Mouse (Mus musculus): ENCODE measurements at regions not wholly inside any gene's neighbourhood (a gene's known extent, or its start where the extent isn't known, plus 50 kb on each side); places are given as distances from the start of the nearest gene placed in this dataset.

DNA sequence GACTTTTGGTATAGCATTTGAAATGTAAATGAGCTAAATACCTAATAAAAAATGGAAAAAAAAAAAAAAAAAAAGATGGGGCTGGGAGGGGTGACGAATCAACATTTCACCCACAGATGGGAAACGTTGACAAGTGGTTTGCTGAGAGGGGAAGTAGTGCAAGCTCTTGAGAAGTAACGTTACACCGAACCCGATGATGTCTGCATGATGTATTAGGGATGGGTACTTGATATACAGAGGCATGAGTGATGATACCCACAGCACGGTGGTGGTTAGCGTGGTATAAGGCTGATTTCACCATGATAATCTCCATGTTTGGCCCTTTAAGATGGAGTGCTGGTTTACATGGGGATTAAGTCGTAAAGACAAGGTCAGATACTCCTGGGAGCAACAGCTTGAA lies 154.2 kb downstream of the Papss1 start:
- no peak for DNase-seq (ENCODE audit: extremely low read depth)
- in situ Hi-C loops (cut with MboI; ENCODE audit: low pct_ligation_motif_present, low pct_unique_long_range_greater_than_20kb, low sequenced_read_pairs) (no loop called here), dilution Hi-C loops (cut with MboI; ENCODE audit: extremely low pct_ligation_motif_present, extremely low pct_unique_long_range_greater_than_20kb, low sequenced_read_pairs) (no loop called here)
- H3K4me3 ChIP-seq (replicated peaks in 1 of 3; ENCODE audit: low read depth in 2 of 3, low read length in 2 of 3, poor library complexity in 1 of 3): no peak overlapping the region
- H3K36me3 ChIP-seq (replicated peaks in 1 of 2; ENCODE audit: control insufficient read depth in 1 of 2, insufficient read depth in 1 of 2, low read length in 1 of 2): no peaks in the 10 kb centered on the region
- no peak overlapping the region for H3K9ac ChIP-seq (ENCODE audit: insufficient read depth, low read depth)
- H3K4me2 ChIP-seq (ENCODE audit: insufficient read depth, low read depth, poor library complexity, severe bottlenecking): no peak overlapping the region
- no peaks in the 10 kb centered on the region for H3K4me1 ChIP-seq (ENCODE audit: control insufficient read depth in 1 of 2, insufficient read depth in 2 of 2)
- H3K27me3 ChIP-seq (replicated peaks): no peaks in the 10 kb centered on the region
- no peaks in the 10 kb centered on the region for H3K79me2 ChIP-seq (replicated peaks; ENCODE audit: control insufficient read depth, extremely low read depth, insufficient read depth, poor library complexity, severe bottlenecking)
- H3K9me3 ChIP-seq (replicated peaks; ENCODE audit: low read length): no peaks in the 10 kb centered on the region
- TF ChIP-seq JUN (IDR thresholded peaks at IDR 0.05; ENCODE audit: insufficient read depth, low read depth, low read length) (no peak), RAD21 (IDR thresholded peaks at IDR 0.05; ENCODE audit: low read depth, low read length) (no peak), E2F4 (IDR thresholded peaks at IDR 0.05; ENCODE audit: insufficient replicate concordance, low read depth, low read length) (no peak), CHD2 (IDR thresholded peaks at IDR 0.05; ENCODE audit: low read length) (no peak), ELF1 (IDR thresholded peaks at IDR 0.05; ENCODE audit: low read depth, low read length) (no peak), SMC3 (IDR thresholded peaks at IDR 0.05; ENCODE audit: low read depth, low read length) (no peak), RCOR1 (conservative IDR thresholded peaks at IDR 0.05; ENCODE audit: low read depth, low read length) (no peak), ZMIZ1 (IDR thresholded peaks at IDR 0.05; ENCODE audit: low read depth, low read length) (no peak), CTCF (conservative IDR thresholded peaks at IDR 0.05 in 1 of 2, IDR thresholded peaks at IDR 0.05 in 1 of 2; ENCODE audit: low read depth in 2 of 2, low read length in 2 of 2) (no peak), MAFK (IDR thresholded peaks at IDR 0.05; ENCODE audit: insufficient replicate concordance, low read length) (no peak), NRF1 (IDR thresholded peaks at IDR 0.05; ENCODE audit: low read depth, low read length) (no peak), EP300 (IDR thresholded peaks at IDR 0.05; ENCODE audit: low read length) (no peak)
- H3K27ac ChIP-seq (ENCODE audit: insufficient read depth, low read depth): no peak overlapping the region

DNA sequence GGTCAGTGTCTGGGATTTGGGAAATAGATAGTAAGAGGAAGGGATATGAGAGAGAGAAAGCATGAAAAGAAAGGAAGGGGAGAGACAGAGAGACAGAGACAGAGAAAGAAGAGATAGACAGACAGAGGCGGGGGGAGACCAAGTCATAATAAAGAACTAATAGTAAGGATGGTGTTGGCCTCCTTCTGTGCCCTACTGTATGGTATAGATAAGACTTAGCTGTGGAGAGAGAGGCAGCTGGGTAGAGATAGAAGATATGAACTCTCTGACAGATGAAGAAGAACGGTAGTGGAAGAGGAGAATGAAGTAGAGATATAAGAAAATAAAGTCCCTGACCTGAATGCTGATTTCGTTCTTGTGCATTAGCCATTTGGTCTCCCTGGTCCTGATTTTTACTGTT lies 164.1 kb downstream of the Papss1 start:
- H3K4me2 ChIP-seq (ENCODE audit: insufficient read depth, low read depth, poor library complexity, severe bottlenecking): no peak overlapping the region
- dilution Hi-C loops (cut with MboI; ENCODE audit: extremely low pct_ligation_motif_present, extremely low pct_unique_long_range_greater_than_20kb, low sequenced_read_pairs): no loop called here
- no peaks in the 10 kb centered on the region for H3K79me2 ChIP-seq (replicated peaks; ENCODE audit: control insufficient read depth, extremely low read depth, insufficient read depth, poor library complexity, severe bottlenecking)

More for the DNA sequence above, 164.1 kb downstream of the Papss1 start:
- Histone ChIP-seq H3K9me3 (replicated peaks; ENCODE audit: low read length) (no peaks in the 10 kb centered on the region), H3K4me3 (replicated peaks in 1 of 3; ENCODE audit: low read depth in 2 of 3, low read length in 2 of 3, poor library complexity in 1 of 3) (no peak overlapping the region), H3K9ac (ENCODE audit: insufficient read depth, low read depth) (no peak overlapping the region), H3K27me3 (replicated peaks) (no peaks in the 10 kb centered on the region), H3K4me1 (ENCODE audit: control insufficient read depth in 1 of 2, insufficient read depth in 2 of 2) (no peaks in the 10 kb centered on the region), H3K27ac (ENCODE audit: insufficient read depth, low read depth) (no peak overlapping the region), H3K36me3 (replicated peaks in 1 of 2; ENCODE audit: control insufficient read depth in 1 of 2, insufficient read depth in 1 of 2, low read length in 1 of 2) (no peaks in the 10 kb centered on the region)
- in situ Hi-C loops (cut with MboI; ENCODE audit: low pct_ligation_motif_present, low pct_unique_long_range_greater_than_20kb, low sequenced_read_pairs): no loop called here
- DNase-seq (ENCODE audit: extremely low read depth): no peak
- no peak for TF ChIP-seq ZMIZ1 (IDR thresholded peaks at IDR 0.05; ENCODE audit: low read depth, low read length)
- TF ChIP-seq GABPA (IDR thresholded peaks at IDR 0.05; ENCODE audit: insufficient replicate concordance, low read depth, low read length): no peak
- no peak for TF ChIP-seq UBTF (IDR thresholded peaks at IDR 0.05; ENCODE audit: low read depth, low read length)
- no peak for TF ChIP-seq PAX5 (IDR thresholded peaks at IDR 0.05; ENCODE audit: low read length)
- TF ChIP-seq MYC (IDR thresholded peaks at IDR 0.05; ENCODE audit: low read depth, low read length): no peak
- no peak for TF ChIP-seq JUND (conservative IDR thresholded peaks at IDR 0.05; ENCODE audit: low read depth, low read length)
- no peak for TF ChIP-seq KAT2A (IDR thresholded peaks at IDR 0.05; ENCODE audit: insufficient replicate concordance, low read length)
- TF ChIP-seq ETS1 (conservative IDR thresholded peaks at IDR 0.05; ENCODE audit: low read depth, low read length): no peak
- TF ChIP-seq ZNF384 (IDR thresholded peaks at IDR 0.05; ENCODE audit: low read depth, low read length): no peak
- TF ChIP-seq CHD2 (IDR thresholded peaks at IDR 0.05; ENCODE audit: low read length): no peak
- no peak for TF ChIP-seq HCFC1 (IDR thresholded peaks at IDR 0.05; ENCODE audit: low read depth, low read length)
- TF ChIP-seq CHD1 (IDR thresholded peaks at IDR 0.05; ENCODE audit: low read depth, low read length): no peak
- no peak for TF ChIP-seq MAX (IDR thresholded peaks at IDR 0.05; ENCODE audit: low read length)
- no peak for TF ChIP-seq POLR2A (IDR thresholded peaks at IDR 0.05; ENCODE audit: low read depth, low read length)
- no peak for TF ChIP-seq CTCF (conservative IDR thresholded peaks at IDR 0.05 in 1 of 2, IDR thresholded peaks at IDR 0.05 in 1 of 2; ENCODE audit: low read depth in 2 of 2, low read length in 2 of 2)
- TF ChIP-seq USF1 (IDR thresholded peaks at IDR 0.05; ENCODE audit: low read depth, low read length): no peak
- TF ChIP-seq MAFK (IDR thresholded peaks at IDR 0.05; ENCODE audit: insufficient replicate concordance, low read length): no peak
- TF ChIP-seq ZKSCAN1 (IDR thresholded peaks at IDR 0.05; ENCODE audit: borderline replicate concordance, low read depth, low read length): no peak
